Mouse (Mus musculus) stomach, embryonic 16.5 days (tissue): ENCODE measurements at regions not wholly inside any gene's neighbourhood (a gene's known extent, or its start where the extent isn't known, plus 50 kb on each side); places are given as distances from the start of the nearest gene placed in this dataset.

Source experiments
- ATAC-seq: fragments of 200-750 bp; cut with Nextera tagmentation; 2 replicates; pipeline ENCODE4 v1.8.0; 2017; ENCODE audit warnings: moderate number of reproducible peaks, moderate TSS enrichment; ENCODE audit not compliant: insufficient read depth, low FRiP score
- H3K27ac ChIP-seq: fragments of 300-500 bp; sonication (generic); 2 replicates; pipeline ENCODE4 v1.5.1; 2014; ENCODE audit warnings: low read length
- H3K27me3 ChIP-seq: fragments of 300-500 bp; sonication (generic); 2 replicates; pipeline ENCODE4 v1.6.1; 2014; ENCODE audit warnings: low read length, control low read depth, mixed read lengths; ENCODE audit not compliant: control insufficient read depth, insufficient read depth
- H3K36me3 ChIP-seq: fragments of 300-500 bp; sonication (generic); 2 replicates; pipeline ENCODE4 v1.6.1; 2014; ENCODE audit warnings: low read length; ENCODE audit not compliant: control insufficient read depth, insufficient read depth
- H3K4me1 ChIP-seq: fragments of 300-500 bp; sonication (generic); 2 replicates; pipeline ENCODE4 v1.6.1; 2014; ENCODE audit warnings: low read length, control low read depth, mixed read lengths; ENCODE audit not compliant: control insufficient read depth, insufficient read depth
- H3K4me2 ChIP-seq: fragments of 300-500 bp; sonication (generic); 2 replicates; pipeline ENCODE4 v1.6.1; 2014; ENCODE audit warnings: low read depth, low read length, mixed read lengths
- H3K4me3 ChIP-seq: fragments of 300-500 bp; sonication (generic); replicated peaks from 2 replicates; pipeline ENCODE4 v1.5.1; 2014; ENCODE audit warnings: mild to moderate bottlenecking, low read length
- H3K9ac ChIP-seq: fragments of 300-500 bp; sonication (generic); 2 replicates; pipeline ENCODE4 v1.6.1; 2014; ENCODE audit warnings: low read length
- H3K9me3 ChIP-seq: fragments of 300-500 bp; sonication (generic); replicated peaks from 2 replicates; pipeline ENCODE4 v1.6.1; 2016; ENCODE audit warnings: low read length, control low read depth; ENCODE audit not compliant: control insufficient read depth
- WGBS: fragments of 180-500 bp; shearing (Covaris S2); extraction: QIAGEN DNeasy Blood & Tissue Kit; methylation state at CpG from one replicate; pipeline ENCODE4 v1.1.7; 2014; 5-methylcytosine and 5-hydroxymethylcytosine counted together

DNA sequence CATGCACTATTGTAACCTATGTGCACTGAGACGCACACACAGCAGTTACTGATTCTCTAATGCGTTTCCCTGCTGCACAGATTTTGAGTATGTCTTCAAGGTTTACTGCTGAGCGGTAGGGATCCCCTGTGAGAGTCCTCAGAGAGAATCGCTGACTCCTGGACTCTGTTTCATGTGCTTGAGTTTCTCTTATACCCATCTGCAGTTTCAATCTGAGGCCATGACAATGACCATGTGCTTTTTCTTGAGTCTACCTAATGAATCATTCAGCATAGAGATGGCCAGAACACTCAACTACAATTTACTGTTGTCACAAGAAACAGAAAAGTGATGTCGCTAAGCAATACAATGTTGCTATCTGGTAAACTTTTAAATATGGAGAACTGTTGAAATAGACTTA, 110.8 kb upstream of the Gm5148 start:
- H3K4me3 ChIP-seq, result no peak overlapping the region
- H3K9ac ChIP-seq, result no peak overlapping the region
- H3K27me3 ChIP-seq, result no peaks in the 10 kb centered on the region
- H3K9me3 ChIP-seq, result no peaks in the 10 kb centered on the region
- ATAC-seq, result no peak
- H3K27ac ChIP-seq, result no peak overlapping the region; the same call in 1 of the 2 replicates
- no peaks in the 10 kb centered on the region for H3K36me3 ChIP-seq
- H3K4me2 ChIP-seq, result no peak overlapping the region
- 68% methylated on average over 5 of the region's 5 CpGs for WGBS
- peaks cover 9% of the 10 kb centered on the region for H3K4me1 ChIP-seq

DNA sequence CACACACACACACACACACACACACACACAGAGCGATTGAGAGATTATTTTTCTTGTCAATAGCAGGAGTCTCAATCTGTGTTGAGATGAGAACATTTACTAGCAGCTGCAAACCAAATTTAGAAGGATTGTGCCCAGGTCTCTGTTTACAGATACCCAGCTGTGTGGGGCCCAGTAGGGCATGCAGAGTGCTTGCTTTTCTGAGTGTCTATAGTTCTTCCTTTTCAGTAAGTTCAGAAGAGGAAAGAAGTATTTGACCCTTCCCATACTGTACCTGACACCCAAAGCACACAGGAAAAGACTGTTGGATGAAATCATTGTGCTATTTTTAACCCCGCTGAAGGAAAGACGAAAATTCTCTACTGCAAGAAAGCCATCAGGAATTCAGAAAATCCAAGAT, 110.3 kb upstream of the Gm5148 start:
- no peak overlapping the region for H3K4me3 ChIP-seq
- H3K4me2 ChIP-seq, result no peak overlapping the region
- no peak for ATAC-seq
- no peak overlapping the region for H3K9ac ChIP-seq
- peak overlapping the region; percentile 22; the same call in 1 of the 2 replicates for H3K27ac ChIP-seq
- H3K27me3 ChIP-seq, result no peaks in the 10 kb centered on the region
- 40% methylated on average over 3 of the region's 3 CpGs for WGBS
- no peaks in the 10 kb centered on the region for H3K9me3 ChIP-seq
- H3K36me3 ChIP-seq, result no peaks in the 10 kb centered on the region
- H3K4me1 ChIP-seq, result peaks cover 9% of the 10 kb centered on the region

GRCm38 (mm10) chr3:37833387-37833786, 109.1 kb upstream of the Gm5148 start:
- Histone ChIP-seq H3K9me3 (no peaks in the 10 kb centered on the region), H3K4me1 (peaks cover 7% of the 10 kb centered on the region), H3K27ac (no peak overlapping the region), H3K4me3 (no peak overlapping the region), H3K36me3 (no peaks in the 10 kb centered on the region), H3K4me2 (no peak overlapping the region), H3K9ac (no peak overlapping the region), H3K27me3 (no peaks in the 10 kb centered on the region)
- ATAC-seq, result no peak
- 79% methylated on average over 4 of the region's 4 CpGs for WGBS

DNA sequence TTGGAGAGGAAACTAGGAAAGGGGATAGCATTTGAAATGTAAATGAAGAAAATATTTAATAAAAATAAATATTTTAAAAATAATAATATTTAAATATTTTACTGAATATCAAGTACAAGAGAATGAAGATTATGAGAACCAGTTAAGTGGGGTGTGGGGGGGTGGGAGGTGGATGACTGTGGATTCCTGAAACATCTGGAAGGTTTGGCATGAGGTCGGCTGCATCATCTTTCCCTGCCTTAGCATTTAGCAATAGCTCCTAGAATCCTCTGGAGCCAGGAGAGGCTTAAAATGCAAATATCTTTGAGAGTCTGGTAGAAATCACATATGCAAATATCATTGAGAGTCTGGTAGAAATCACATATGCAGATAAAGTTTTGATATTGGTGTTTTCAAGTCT, 103.3 kb upstream of the Gm5148 start:
- Histone ChIP-seq H3K27me3 (no peaks in the 10 kb centered on the region), H3K27ac (no peak overlapping the region), H3K9ac (no peak overlapping the region), H3K4me3 (no peak overlapping the region), H3K4me2 (no peak overlapping the region), H3K4me1 (no peaks in the 10 kb centered on the region), H3K9me3 (no peaks in the 10 kb centered on the region), H3K36me3 (no peaks in the 10 kb centered on the region)
- 40% methylated on average over 1 of the region's 1 CpGs for WGBS
- ATAC-seq, result no peak

- H3K9me3 ChIP-seq, result no peaks in the 10 kb centered on the region
- no peaks in the 10 kb centered on the region for H3K4me1 ChIP-seq
- ATAC-seq, result no peak
- no peaks in the 10 kb centered on the region for H3K36me3 ChIP-seq
- no peak overlapping the region for H3K9ac ChIP-seq
- no peak overlapping the region for H3K4me2 ChIP-seq
- WGBS, result 92% methylated on average over 4 of the region's 4 CpGs
- H3K27ac ChIP-seq, result no peak overlapping the region
- no peaks in the 10 kb centered on the region for H3K27me3 ChIP-seq
- H3K4me3 ChIP-seq, result no peak overlapping the region
Observed at GRCm38 (mm10) chr3:37825602-37826001, 101.3 kb upstream of the Gm5148 start.

- Histone ChIP-seq H3K4me1 (no peaks in the 10 kb centered on the region), H3K27me3 (no peaks in the 10 kb centered on the region), H3K36me3 (no peaks in the 10 kb centered on the region), H3K27ac (no peak overlapping the region), H3K4me2 (no peak overlapping the region), H3K9ac (no peak overlapping the region), H3K4me3 (no peak overlapping the region), H3K9me3 (no peaks in the 10 kb centered on the region)
- no peak for ATAC-seq
- 94% methylated on average over 5 of the region's 5 CpGs for WGBS
Observed at GRCm38 (mm10) chr3:37824681-37825080, 100.4 kb upstream of the Gm5148 start.

DNA sequence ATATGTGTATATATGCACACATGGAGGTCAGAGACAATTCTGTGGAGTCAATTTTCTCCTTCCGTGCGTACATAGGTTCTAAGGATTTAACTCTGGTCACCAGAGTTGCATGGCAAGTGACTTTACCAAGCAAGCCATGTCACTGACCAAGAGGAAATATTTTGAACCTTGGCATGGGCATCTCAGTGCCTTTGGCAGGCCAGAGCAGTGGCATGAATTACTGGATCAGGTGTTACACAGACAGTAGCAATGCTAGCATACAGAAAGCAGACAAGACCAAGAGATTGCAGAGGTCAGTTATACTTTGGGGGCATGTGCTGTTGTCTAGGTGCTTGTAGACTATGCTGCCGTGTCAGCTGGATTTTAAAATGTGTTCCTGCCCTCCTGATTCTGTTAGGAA, 95.2 kb upstream of the Gm5148 start:
- H3K36me3 ChIP-seq, result no peaks in the 10 kb centered on the region
- WGBS, result 82% methylated on average over 3 of the region's 3 CpGs
- no peak overlapping the region for H3K27ac ChIP-seq
- no peaks in the 10 kb centered on the region for H3K9me3 ChIP-seq
- no peak overlapping the region for H3K4me3 ChIP-seq
- H3K4me1 ChIP-seq, result no peaks in the 10 kb centered on the region; the same call in 1 of the 2 replicates
- no peaks in the 10 kb centered on the region for H3K27me3 ChIP-seq
- ATAC-seq, result no peak
- no peak overlapping the region for H3K4me2 ChIP-seq
- no peak overlapping the region for H3K9ac ChIP-seq

DNA sequence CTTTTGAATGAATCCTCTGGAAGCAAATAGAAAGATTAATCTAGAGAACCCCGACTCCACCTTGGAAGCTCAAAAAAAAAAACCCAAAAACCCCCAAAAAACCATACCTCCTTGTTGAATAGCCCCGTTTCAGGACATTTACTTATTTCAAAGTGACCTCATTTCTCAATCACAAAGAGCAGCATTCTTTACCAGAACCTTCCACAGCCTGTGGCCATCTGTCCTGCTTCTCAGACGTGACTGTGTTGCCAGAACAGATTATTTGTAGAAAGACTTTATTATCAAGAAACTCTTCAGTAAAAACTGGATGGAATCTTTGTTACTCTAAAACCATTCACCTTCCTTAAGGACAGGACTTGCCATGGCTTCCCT, 93.1 kb upstream of the Gm5148 start:
- 65% methylated on average over 3 of the region's 3 CpGs for whole genome bisulfite sequencing

GRCm38 (mm10) chr3:37816781-37817433, 92.6 kb upstream of the Gm5148 start:
- 58% methylated on average over 6 of the region's 6 CpGs for WGBS
- Histone ChIP-seq H3K27me3 (no peaks in the 10 kb centered on the region), H3K36me3 (no peaks in the 10 kb centered on the region)

More for the DNA sequence above, 93.1 kb upstream of the Gm5148 start:
- no peaks in the 10 kb centered on the region; the same call in 1 of the 2 replicates for H3K4me1 ChIP-seq
- no peaks in the 10 kb centered on the region for H3K36me3 ChIP-seq
- no peaks in the 10 kb centered on the region for H3K27me3 ChIP-seq
- no peak overlapping the region for H3K27ac ChIP-seq
- no peak for ATAC-seq
- H3K9me3 ChIP-seq, result no peaks in the 10 kb centered on the region
- H3K9ac ChIP-seq, result no peak overlapping the region
- H3K4me2 ChIP-seq, result no peak overlapping the region
- H3K4me3 ChIP-seq, result no peak overlapping the region

More at GRCm38 (mm10) chr3:37816781-37817433, 92.6 kb upstream of the Gm5148 start:
- Histone ChIP-seq H3K4me3 (no peak overlapping the region), H3K4me2 (no peak overlapping the region), H3K9ac (no peak overlapping the region), H3K4me1 (no peaks in the 10 kb centered on the region; the same call in 1 of the 2 replicates), H3K27ac (no peak overlapping the region), H3K9me3 (no peaks in the 10 kb centered on the region)
- ATAC-seq, result no peak
